Mouse (Mus musculus) limb, embryonic 13.5 days (tissue): ENCODE measurements around the gene Plxdc2. TPM values are rescaled to one million over a fixed set of nuclear protein-coding genes. Genes with fewer than 3 reads are reported as not detected.

Experiments used
- ATAC-seq: fragments of 200-750 bp; cut with Nextera tagmentation; 2 replicates; pipeline ENCODE4 v1.8.0; 2017; ENCODE audit warnings: low read depth, moderate number of reproducible peaks, moderate TSS enrichment; ENCODE audit not compliant: low FRiP score
- H3K27ac ChIP-seq: fragments of 300-500 bp; sonication (generic); 2 replicates; pipeline ENCODE4 v1.5.1; 2015; ENCODE audit warnings: inconsistent platforms, mild to moderate bottlenecking, moderate library complexity
- H3K27me3 ChIP-seq: fragments of 300-500 bp; sonication (generic); 2 replicates; pipeline ENCODE4 v1.6.1; 2015; ENCODE audit warnings: mild to moderate bottlenecking, inconsistent platforms
- H3K36me3 ChIP-seq: fragments of 300-500 bp; sonication (generic); 2 replicates; pipeline ENCODE4 v1.6.1; 2015; ENCODE audit warnings: inconsistent platforms, mild to moderate bottlenecking, moderate library complexity
- H3K4me1 ChIP-seq: fragments of 300-500 bp; sonication (generic); 2 replicates; pipeline ENCODE4 v1.6.1; 2015; ENCODE audit warnings: inconsistent platforms
- H3K4me2 ChIP-seq: fragments of 300-500 bp; sonication (generic); replicated peaks from 2 replicates; pipeline ENCODE4 v1.6.1; 2015; ENCODE audit warnings: inconsistent platforms, mild to moderate bottlenecking, moderate library complexity
- H3K4me3 ChIP-seq: fragments of 300-500 bp; sonication (generic); 2 replicates; pipeline ENCODE4 v1.5.1; 2015; ENCODE audit warnings: moderate library complexity, mild to moderate bottlenecking, inconsistent platforms
- H3K9ac ChIP-seq: fragments of 300-500 bp; sonication (generic); 2 replicates; pipeline ENCODE4 v1.6.1; 2015; ENCODE audit warnings: mild to moderate bottlenecking, inconsistent platforms
- H3K9me3 ChIP-seq: fragments of 300-500 bp; sonication (generic); 2 replicates; pipeline ENCODE4 v1.6.1; 2016; ENCODE audit warnings: inconsistent platforms
- WGBS: fragments of 180-500 bp; shearing (Covaris S2); methylation state at CpG from one replicate; pipeline ENCODE4 v1.1.7; 2015; 5-methylcytosine and 5-hydroxymethylcytosine counted together
- polyA plus RNA-seq: library from polyadenylated mRNA; unstranded; fragments of >200 nt; fragmentation: Nextera tagmentation; extraction: Ambion mirVana; gene quantifications from 2 replicates; pipeline ENCODE4 v1.2.1, GENCODE M21; 2015

Gene Plxdc2
- polyA plus RNA-seq, 1 experiment from 2014 or later, result 34.0 TPM

- Histone ChIP-seq H3K4me3 (no peak overlapping the region), H3K27me3 (no peaks in the 10 kb centered on the region), H3K4me1 (no peaks in the 10 kb centered on the region), H3K9me3 (no peaks in the 10 kb centered on the region), H3K4me2 (no peak overlapping the region), H3K27ac (no peak overlapping the region), H3K36me3 (no peaks in the 10 kb centered on the region), H3K9ac (no peak overlapping the region)
- ATAC-seq, result no peak
- 74% methylated on average over 3 of the region's 3 CpGs for WGBS
Measured at GRCm38 (mm10) chr2:16598231-16598630, 242.1 kb downstream of the Plxdc2 start.

DNA sequence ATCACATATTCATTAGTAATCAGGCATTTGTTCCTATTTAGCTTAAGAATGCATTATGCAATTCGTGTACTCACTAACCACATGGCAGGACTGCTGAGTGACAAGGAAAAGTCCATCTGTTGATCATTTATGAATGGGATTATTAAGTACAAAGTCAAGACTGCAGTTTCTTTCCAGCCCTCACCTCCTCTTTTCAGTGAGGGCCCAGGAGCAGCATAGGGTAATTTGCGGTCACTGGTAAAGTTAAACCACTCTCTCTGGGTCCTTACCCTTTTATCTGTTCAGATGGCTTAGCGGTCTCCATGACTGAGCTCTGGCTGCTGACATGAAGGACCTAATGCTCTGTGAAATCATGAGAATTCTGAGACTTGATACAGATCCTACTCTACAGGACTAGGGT, 248.2 kb downstream of the Plxdc2 start:
- Histone ChIP-seq H3K27ac (no peak overlapping the region), H3K4me1 (peaks cover 15% of the 10 kb centered on the region), H3K36me3 (no peaks in the 10 kb centered on the region), H3K4me3 (no peak overlapping the region), H3K9ac (no peak overlapping the region), H3K9me3 (no peaks in the 10 kb centered on the region), H3K4me2 (no peak overlapping the region), H3K27me3 (no peaks in the 10 kb centered on the region)
- WGBS, result 75% methylated on average over 3 of the region's 3 CpGs
- ATAC-seq, result no peak

- no peak overlapping the region for H3K4me3 ChIP-seq
- H3K4me2 ChIP-seq, result peak overlapping the region; percentile 3; the same call in 1 of the 2 replicates
- peaks cover 15% of the 10 kb centered on the region for H3K4me1 ChIP-seq
- WGBS, result 54% methylated on average over 3 of the region's 3 CpGs
- H3K36me3 ChIP-seq, result no peaks in the 10 kb centered on the region
- 0 out of 2 replicates have a peak, but pooled peaks cover 4% of the 10 kb centered on the region for H3K9me3 ChIP-seq
- no peaks in the 10 kb centered on the region for H3K27me3 ChIP-seq
- H3K9ac ChIP-seq, result no peak overlapping the region
- 0 out of 2 replicates have a peak, but pooled peaks have one; percentile 48 for ATAC-seq
- H3K27ac ChIP-seq, result no peak overlapping the region
Measured at GRCm38 (mm10) chr2:16607792-16608586, 251.9 kb downstream of the Plxdc2 start.

- no peak for ATAC-seq
- Histone ChIP-seq H3K27ac (no peak overlapping the region), H3K4me1 (no peaks in the 10 kb centered on the region), H3K4me3 (no peak overlapping the region), H3K36me3 (0 out of 2 replicates have a peak, but pooled peaks cover 3% of the 10 kb centered on the region), H3K27me3 (no peaks in the 10 kb centered on the region), H3K9ac (no peak overlapping the region), H3K9me3 (no peaks in the 10 kb centered on the region), H3K4me2 (no peak overlapping the region)
- WGBS, result 93% methylated on average over 3 of the region's 3 CpGs
Measured at GRCm38 (mm10) chr2:16642061-16642460, 286.0 kb downstream of the Plxdc2 start.

DNA sequence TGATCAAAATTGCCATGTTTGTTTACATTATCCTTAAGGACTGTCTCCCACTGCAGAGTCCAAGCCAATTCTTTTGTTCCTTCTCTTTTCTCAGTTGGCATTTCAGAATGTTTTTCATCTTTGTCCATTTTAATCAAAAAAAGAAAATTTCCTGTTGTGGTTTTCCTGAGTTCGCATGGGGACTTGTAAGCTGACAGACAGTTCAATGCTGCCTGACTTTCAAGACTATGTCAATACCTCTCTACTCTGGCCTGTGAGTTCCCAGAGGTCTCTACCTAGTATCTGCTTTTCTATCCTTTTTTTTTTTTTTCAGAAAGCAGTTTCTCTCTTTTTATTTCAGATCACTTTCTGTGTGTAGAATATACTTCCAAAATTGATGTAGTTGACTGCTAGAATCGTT, 295.6 kb downstream of the Plxdc2 start:
- Histone ChIP-seq H3K4me1 (no peaks in the 10 kb centered on the region), H3K36me3 (no peaks in the 10 kb centered on the region), H3K27ac (no peak overlapping the region), H3K9me3 (no peaks in the 10 kb centered on the region), H3K4me2 (no peak overlapping the region), H3K27me3 (no peaks in the 10 kb centered on the region), H3K9ac (no peak overlapping the region), H3K4me3 (no peak overlapping the region)
- no peak for ATAC-seq
- WGBS, result 92% methylated on average over 2 of the region's 2 CpGs

DNA sequence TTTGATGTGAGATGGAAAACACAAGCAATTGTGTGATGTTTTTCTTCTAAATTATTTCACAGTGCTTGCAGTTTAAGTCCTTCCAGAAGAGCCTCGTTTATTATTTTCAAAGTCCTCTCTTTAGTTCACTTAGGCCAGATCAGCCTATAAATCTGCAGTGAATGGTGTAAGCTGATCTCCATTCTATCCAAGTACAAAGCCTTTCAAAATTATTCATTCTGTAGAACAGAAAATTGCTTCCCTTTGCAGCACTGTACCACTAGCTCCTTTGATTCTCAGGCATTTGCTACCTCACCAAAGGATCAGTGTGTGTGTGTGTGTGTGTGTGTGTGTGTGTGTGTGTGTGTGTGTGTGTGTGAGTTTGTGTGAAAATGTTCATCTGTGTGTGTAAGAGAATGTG, 308.4 kb downstream of the Plxdc2 start:
- no peak overlapping the region for H3K4me2 ChIP-seq
- H3K4me3 ChIP-seq, result no peak overlapping the region
- no peaks in the 10 kb centered on the region for H3K9me3 ChIP-seq
- WGBS, result 17% methylated on average over 1 of the region's 1 CpGs
- H3K27me3 ChIP-seq, result no peaks in the 10 kb centered on the region
- H3K27ac ChIP-seq, result no peak overlapping the region
- ATAC-seq, result no peak
- peaks cover 15% of the 10 kb centered on the region for H3K4me1 ChIP-seq
- no peak overlapping the region for H3K9ac ChIP-seq
- H3K36me3 ChIP-seq, result no peaks in the 10 kb centered on the region

- Histone ChIP-seq H3K27me3 (no peaks in the 10 kb centered on the region), H3K4me3 (no peak overlapping the region), H3K9me3 (no peaks in the 10 kb centered on the region), H3K4me1 (peaks cover 12% of the 10 kb centered on the region), H3K27ac (no peak overlapping the region), H3K9ac (no peak overlapping the region), H3K4me2 (no peak overlapping the region), H3K36me3 (peaks cover 4% of the 10 kb centered on the region; the same call in 1 of the 2 replicates)
- WGBS, result 83% methylated on average over 1 of the region's 1 CpGs
- ATAC-seq, result no peak
Measured at GRCm38 (mm10) chr2:16668391-16668790, 312.3 kb downstream of the Plxdc2 start.

GRCm38 (mm10) chr2:16682905-16683304, 326.8 kb downstream of the Plxdc2 start:
- WGBS, result 100% methylated on average over 3 of the region's 3 CpGs
- no peak overlapping the region for H3K4me2 ChIP-seq
- no peak overlapping the region for H3K4me3 ChIP-seq
- H3K9ac ChIP-seq, result no peak overlapping the region
- no peaks in the 10 kb centered on the region for H3K9me3 ChIP-seq
- H3K27ac ChIP-seq, result no peak overlapping the region
- no peaks in the 10 kb centered on the region for H3K4me1 ChIP-seq
- no peaks in the 10 kb centered on the region for H3K36me3 ChIP-seq
- ATAC-seq, result no peak
- H3K27me3 ChIP-seq, result no peaks in the 10 kb centered on the region

GRCm38 (mm10) chr2:16683739-16684138, 327.6 kb downstream of the Plxdc2 start:
- 74% methylated on average over 3 of the region's 3 CpGs for WGBS
- no peaks in the 10 kb centered on the region for H3K9me3 ChIP-seq
- no peaks in the 10 kb centered on the region for H3K36me3 ChIP-seq
- H3K4me1 ChIP-seq, result no peaks in the 10 kb centered on the region
- H3K27ac ChIP-seq, result no peak overlapping the region
- no peak overlapping the region for H3K9ac ChIP-seq
- no peaks in the 10 kb centered on the region for H3K27me3 ChIP-seq
- H3K4me3 ChIP-seq, result no peak overlapping the region
- ATAC-seq, result no peak
- H3K4me2 ChIP-seq, result no peak overlapping the region

DNA sequence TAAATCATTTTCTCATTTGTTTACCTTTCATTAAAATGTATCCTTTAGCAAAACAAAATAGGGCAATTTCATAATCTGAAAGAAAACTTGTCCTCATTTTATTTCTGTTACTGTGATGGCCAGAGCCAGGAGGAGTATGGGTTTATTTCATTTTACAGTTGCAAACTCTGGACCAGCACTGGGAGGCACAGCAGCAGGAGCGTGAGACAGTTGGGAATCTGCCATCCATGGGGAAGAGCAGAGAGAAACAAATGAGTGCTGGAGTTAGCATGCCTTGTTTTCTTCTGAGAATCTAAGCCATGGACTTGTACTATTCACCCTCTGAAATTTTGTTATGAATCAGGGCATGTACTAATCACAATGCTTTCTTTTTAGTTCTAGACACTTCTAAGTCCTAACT, 328.4 kb downstream of the Plxdc2 start:
- Histone ChIP-seq H3K36me3 (no peaks in the 10 kb centered on the region), H3K4me1 (no peaks in the 10 kb centered on the region), H3K9me3 (no peaks in the 10 kb centered on the region), H3K9ac (no peak overlapping the region), H3K4me3 (no peak overlapping the region), H3K27me3 (no peaks in the 10 kb centered on the region), H3K27ac (no peak overlapping the region), H3K4me2 (no peak overlapping the region)
- ATAC-seq, result no peak
- WGBS, result 87% methylated on average over 1 of the region's 1 CpGs

GRCm38 (mm10) chr2:16696390-16696789, 340.3 kb downstream of the Plxdc2 start:
- Histone ChIP-seq H3K4me1 (no peaks in the 10 kb centered on the region), H3K27ac (no peak overlapping the region), H3K4me3 (no peak overlapping the region), H3K9ac (no peak overlapping the region), H3K4me2 (no peak overlapping the region), H3K27me3 (no peaks in the 10 kb centered on the region), H3K36me3 (no peaks in the 10 kb centered on the region), H3K9me3 (no peaks in the 10 kb centered on the region)
- no peak for ATAC-seq
- 38% methylated on average over 2 of the region's 2 CpGs for WGBS

DNA sequence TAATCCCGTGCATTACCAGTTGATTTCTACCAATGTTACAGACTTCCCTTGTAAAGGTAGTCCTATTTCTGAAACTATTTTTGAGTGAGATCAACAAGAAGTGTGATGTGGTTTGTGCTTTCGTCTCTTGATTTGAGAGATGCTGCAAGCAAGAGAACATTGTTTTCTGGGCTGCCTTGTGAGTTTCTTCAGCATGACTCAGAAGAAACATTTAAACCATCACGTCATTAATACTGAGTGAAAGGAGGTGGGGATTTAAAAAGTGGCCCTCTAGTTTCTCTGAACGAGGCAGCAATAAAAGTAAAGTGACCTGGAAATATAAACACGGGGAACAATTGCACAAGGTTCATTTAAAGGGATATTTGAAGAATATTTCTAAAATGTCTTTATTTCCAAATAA, 341.1 kb downstream of the Plxdc2 start:
- no peaks in the 10 kb centered on the region for H3K4me1 ChIP-seq
- WGBS, result 45% methylated on average over 5 of the region's 5 CpGs

GRCm38 (mm10) chr2:16706227-16706626, 350.1 kb downstream of the Plxdc2 start:
- ATAC-seq, result no peak
- H3K27me3 ChIP-seq, result no peaks in the 10 kb centered on the region
- H3K4me2 ChIP-seq, result no peak overlapping the region
- H3K4me3 ChIP-seq, result no peak overlapping the region
- H3K27ac ChIP-seq, result no peak overlapping the region
- no peaks in the 10 kb centered on the region for H3K9me3 ChIP-seq
- no peak overlapping the region for H3K9ac ChIP-seq
- no peaks in the 10 kb centered on the region for H3K36me3 ChIP-seq
- WGBS, result 89% methylated on average over 2 of the region's 2 CpGs
- peaks cover 6% of the 10 kb centered on the region; the same call in 1 of the 2 replicates for H3K4me1 ChIP-seq

More for the DNA sequence above, 341.1 kb downstream of the Plxdc2 start:
- Histone ChIP-seq H3K27ac (no peak overlapping the region), H3K9me3 (no peaks in the 10 kb centered on the region), H3K4me2 (no peak overlapping the region), H3K36me3 (no peaks in the 10 kb centered on the region), H3K4me3 (no peak overlapping the region), H3K9ac (no peak overlapping the region), H3K27me3 (no peaks in the 10 kb centered on the region)
- no peak for ATAC-seq
